Mouse (Mus musculus) cerebellum, postnatal 36 days (tissue): ENCODE measurements at regions not wholly inside any gene's neighbourhood (a gene's known extent, or its start where the extent isn't known, plus 50 kb on each side); places are given as distances from the start of the nearest gene placed in this dataset.

Experiments
- DNase-seq, 2 experiments: peaks; one replicate each; pipeline ENCODE4 v3.0.0; 2021 to 2022; ENCODE audit warnings: mixed read lengths in 2 of 2

- DNase-seq: peak in 1 of 2 experiments; percentile 3
Measured at GRCm38 (mm10) chr8:40186715-40187583, 487.9 kb upstream of the Adam24 start.

DNA sequence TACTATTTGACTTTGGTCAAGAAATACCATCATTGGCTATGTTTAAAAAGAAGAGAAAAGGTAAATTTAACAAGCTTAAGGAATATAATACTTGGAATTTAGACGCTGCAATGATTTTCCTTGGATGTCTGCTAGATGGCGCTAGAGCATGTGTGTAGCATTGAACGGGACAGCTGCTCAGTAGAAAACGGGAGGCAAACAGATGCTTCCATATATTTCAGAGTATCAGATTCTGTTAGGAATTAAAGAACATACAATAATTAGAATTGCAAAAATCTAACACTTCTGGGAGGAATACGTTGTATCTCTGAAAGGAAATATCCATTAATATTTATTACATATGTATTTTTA lies 487.3 kb upstream of the Adam24 start:
- peak; percentile 38 to 59 for DNase-seq

GRCm38 (mm10) chr8:40192266-40192665 lies 482.6 kb upstream of the Adam24 start:
- no peak for DNase-seq

DNA sequence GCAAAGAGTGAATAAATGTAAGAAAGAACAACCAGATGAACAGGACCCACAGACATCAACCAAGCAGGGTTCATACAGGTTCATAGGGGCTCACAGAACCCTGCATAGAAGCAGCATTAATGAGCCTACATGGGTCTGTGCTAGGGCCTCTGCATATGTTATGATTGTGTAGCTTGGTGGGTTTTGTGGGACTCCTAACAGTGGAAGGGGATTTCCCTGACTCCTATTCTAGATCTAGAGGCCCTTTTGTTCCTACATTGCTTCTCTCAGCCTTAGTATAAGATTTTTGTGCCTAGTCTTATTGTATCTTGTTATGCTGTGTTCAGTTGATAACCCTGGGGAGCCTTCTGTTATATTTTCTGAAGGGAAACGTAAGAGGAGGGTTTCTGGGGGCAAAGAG lies 481.7 kb upstream of the Adam24 start:
- DNase-seq: no peak

DNA sequence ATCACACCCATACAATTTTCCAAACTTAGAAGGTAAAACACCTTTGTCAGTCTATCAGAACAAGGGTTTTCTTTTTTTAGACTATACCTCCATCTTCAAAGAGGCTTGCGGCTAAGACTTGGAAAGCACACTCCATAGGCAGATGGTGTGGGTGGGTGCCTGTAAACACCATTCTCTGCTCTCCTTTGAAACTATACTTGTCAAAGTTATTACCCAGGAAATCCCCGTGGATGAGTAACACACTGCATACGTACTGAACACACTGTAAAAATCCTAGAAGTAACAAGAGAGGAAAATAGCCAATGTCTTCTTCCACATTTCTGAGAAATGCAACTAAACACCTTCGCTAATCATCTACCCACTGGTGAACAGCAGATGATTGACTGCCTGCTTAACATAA lies 464.0 kb upstream of the Adam24 start:
- DNase-seq: no peak

GRCm38 (mm10) chr8:40223521-40223920 lies 451.4 kb upstream of the Adam24 start:
- no peak for DNase-seq

DNA sequence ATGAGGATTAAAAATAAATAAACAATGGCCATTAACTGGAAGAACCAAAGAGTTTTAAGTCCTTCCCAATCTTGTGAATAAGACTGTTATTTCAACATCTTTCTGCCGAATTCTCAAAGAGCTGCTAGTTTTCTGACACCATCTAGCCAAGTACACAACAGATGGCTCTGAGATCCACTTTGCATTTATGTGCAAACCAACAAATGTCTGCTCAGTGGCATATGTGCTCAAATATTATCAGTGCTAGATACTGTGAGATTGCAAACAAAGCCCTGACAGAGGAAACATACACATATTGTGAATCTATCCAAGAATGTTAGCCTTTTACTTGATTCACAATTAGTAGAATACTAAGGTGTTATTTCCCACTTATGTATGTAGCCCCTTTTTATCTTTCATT lies 447.6 kb upstream of the Adam24 start:
- DNase-seq: peak in 1 of 2 experiments; percentile 13
